Mouse (Mus musculus) right cerebral cortex, postnatal 10 days (tissue): Measurements from ENCODE around the gene Srms.
"Not testable (repeated sequence)": the region's sequence is repeated elsewhere in the genome, so short reads cannot be mapped to it uniquely, and the experiment has no call there.

Source experiments
- DNase-seq, 2 experiments: peaks; one replicate each; pipeline ENCODE4 v3.0.0; 2021; ENCODE audit warnings: low spot score in 2 of 2

Gene Srms

DNA sequence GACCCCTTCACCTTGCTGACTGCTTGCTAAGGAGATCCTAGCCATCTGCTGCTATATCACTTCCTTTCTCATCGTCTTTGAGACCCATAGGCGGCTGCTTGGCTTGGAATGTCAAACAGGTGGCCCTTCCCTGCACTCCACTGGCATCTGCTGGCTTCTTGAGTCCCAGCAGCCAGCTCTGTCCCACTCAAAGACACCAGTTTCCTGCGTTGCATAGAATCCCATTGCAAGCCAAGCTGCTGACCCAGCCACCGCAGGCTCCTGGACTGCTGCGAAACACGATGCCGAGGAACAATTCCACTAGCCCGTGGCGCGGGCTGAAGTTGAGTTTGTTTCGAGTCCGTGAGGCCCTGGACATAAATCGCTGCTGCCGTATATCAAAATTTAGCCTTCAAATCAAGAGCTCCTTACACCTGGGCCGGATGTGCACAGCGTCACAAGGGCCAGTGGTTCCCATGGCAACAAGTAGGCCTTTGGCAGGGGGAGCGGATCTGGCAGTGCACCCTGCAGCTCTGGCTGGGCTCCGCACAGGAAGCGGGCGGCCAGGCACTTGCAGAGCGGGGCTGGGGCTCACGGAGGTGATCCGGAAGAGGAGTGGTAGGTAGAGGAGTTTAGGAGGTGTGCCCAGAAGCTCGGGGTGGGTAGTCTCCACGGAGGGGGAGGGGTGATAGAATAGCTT is 6.7 kb upstream of the Srms start, which contains the start of gene Fndc11:
TSS of gene Fndc11 (plus strand) at position 476 of the 679 bp plus-strand sequence.
- peak; percentile 68 to 72 for DNase-seq

DNA sequence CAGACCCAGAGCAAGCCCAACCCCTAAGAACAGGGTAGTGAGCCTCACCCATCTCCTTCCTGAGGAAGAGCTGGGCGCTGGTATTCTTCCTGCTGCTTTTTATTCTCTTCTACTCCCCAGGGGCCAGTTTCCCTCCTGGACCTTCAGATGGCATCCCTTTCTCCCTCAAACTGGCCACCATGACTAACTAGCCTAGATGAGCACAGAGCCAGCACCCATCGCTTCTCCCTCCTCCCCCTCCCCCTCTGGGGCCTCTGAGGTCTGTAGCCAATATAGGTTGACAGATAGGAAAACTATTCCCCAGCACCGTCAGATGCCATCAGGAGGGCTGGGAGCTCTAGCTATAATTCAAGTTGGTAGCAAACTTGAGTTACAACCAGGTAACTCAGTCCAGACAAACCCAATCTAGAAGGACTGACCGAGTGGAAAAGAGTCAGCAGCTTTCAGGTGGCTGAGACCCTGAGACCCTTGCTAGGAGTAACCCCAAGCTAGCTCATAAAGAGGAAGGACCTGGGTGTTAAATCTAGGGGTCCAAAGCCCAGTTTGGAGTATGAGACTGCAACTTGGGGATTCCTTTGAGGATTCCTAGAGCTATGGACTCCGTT is 6.0 kb upstream of the Srms start:
- DNase-seq: no peak

GRCm38 (mm10) chr2:181216037-181216436 is 3.1 kb upstream of the Srms start:
- no peak for DNase-seq

DNA sequence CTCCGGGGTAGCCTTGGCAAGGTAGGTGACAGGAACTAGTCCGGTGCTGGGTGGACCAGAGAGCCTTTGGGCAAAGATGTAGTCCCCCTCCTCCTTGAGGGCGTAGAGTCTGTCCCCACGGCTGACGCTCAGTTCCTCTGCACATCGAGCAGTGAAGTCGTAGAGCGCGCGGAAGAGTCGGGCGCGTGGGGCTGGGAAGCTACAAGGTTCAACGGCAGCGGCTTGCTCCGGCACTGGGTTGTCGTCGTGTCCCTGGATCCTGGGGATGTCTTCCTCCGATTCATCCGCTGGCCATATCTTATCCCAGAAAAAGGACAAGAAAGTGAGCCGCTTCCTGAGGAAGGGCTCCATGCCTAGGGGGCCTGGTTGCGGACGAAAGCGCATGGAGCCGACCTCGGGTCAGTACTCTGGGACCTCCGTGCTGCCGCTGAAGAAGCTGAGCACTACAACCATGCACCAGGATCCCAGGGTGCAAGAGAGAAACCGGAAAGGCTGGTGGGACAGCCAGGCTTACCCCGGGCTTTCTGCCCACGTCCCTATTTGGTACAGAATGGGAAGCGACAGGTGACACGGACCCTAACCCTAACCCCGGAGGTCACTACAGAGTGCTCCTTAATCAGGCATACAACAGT is 480 bp downstream of the Srms start:
- DNase-seq: no peak

GRCm38 (mm10) chr2:181206118-181206517 is 6.9 kb downstream of the Srms start:
- DNase-seq: no peak

DNA sequence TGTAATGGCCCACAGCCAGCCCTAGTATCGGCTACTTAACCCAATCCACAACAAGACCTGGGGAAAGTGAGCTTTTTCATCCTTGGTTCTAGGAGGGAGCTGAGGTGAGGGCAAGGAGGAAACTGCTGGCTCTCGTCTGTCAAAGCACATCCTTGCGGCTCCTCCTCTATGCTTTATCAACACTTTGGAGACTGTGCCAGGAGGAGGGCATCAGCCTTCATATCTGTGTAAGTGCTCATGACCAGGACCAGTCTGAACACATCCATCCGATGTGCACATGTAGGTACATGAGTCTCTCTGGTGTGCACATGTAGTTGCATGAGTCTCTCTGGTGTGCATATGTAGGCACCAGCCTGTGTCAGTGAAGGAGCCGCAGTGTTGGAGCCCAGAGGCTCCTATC is 7.3 kb downstream of the Srms start:
- DNase-seq: no peak

DNA sequence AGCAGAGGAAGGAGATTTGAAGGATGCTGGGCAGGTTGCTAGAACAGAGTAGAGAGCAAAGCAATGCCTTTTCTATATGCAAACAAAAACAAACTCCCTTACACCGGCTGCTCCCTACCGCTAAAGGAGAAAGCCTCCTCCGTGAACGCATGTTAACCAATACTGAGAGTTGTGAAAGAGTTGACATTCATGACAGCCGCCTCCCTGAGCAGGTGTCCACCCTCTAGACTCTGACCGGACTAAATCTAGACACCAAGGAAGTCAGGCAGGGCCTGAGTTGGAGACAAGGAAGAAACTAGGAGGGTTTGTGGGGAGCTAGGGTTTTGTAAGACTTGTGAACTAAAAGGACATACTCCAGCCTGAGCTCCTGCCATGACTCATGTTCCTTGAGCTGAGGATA is 10.1 kb downstream of the Srms start:
- no peak for DNase-seq

GRCm38 (mm10) chr2:181202422-181202821 is 10.6 kb downstream of the Srms start, which contains the start of gene Ptk6:
Gene Ptk6 (minus strand): TSS chr2:181202789.
- DNase-seq: no peak

DNA sequence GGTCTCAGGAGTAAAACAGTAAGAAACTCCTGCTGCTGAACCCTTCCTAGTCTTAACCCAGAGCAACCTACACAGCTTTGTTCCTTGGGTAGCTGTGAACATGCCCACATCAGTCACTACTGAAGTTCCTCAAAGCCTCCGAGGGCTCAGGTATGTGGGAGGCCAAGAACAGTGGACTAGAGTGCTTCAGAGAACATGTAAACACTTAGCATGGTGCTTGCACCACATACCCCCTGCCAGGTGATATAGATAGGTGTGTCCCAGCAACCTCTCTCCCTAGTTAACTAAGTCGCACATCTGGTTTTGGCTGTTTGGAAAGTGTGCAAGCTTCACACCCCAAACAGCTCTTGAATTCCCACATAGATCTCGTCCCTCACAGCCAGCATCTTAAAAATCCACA is 11.4 kb downstream of the Srms start:
- DNase-seq: no peak

GRCm38 (mm10) chr2:181196628-181197300 is 16.2 kb downstream of the Srms start:
- no peak for DNase-seq

DNA sequence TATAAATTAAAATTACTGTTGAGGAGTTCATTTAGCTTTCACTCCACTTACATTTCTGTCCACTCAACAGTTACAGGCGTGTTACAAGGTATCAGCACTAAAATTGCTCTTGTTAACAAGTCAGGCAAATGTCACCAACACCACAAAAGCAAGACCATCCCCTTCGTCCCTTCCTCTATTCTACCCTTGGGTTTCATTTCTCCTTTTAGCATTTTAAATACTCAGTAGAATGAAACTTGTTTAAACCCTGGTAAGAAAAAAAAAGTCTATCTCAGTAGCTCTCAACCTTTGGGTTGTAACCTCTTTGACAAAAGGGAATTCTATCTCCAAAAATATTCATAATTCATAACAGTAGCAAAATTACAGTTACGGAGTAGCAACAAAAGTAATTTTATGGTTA is 19.9 kb downstream of the Srms start:
- DNase-seq: no peak

GRCm38 (mm10) chr2:181191936-181192335 is 21.0 kb downstream of the Srms start:
- DNase-seq: no peak

- not testable (repeated sequence) for DNase-seq
Measured at GRCm38 (mm10) chr2:181191385-181191784, 21.6 kb downstream of the Srms start.

- DNase-seq: no peak
Measured at GRCm38 (mm10) chr2:181189321-181189720, 23.7 kb downstream of the Srms start.

- no peak for DNase-seq
Measured at GRCm38 (mm10) chr2:181188681-181189080, 24.3 kb downstream of the Srms start.

DNA sequence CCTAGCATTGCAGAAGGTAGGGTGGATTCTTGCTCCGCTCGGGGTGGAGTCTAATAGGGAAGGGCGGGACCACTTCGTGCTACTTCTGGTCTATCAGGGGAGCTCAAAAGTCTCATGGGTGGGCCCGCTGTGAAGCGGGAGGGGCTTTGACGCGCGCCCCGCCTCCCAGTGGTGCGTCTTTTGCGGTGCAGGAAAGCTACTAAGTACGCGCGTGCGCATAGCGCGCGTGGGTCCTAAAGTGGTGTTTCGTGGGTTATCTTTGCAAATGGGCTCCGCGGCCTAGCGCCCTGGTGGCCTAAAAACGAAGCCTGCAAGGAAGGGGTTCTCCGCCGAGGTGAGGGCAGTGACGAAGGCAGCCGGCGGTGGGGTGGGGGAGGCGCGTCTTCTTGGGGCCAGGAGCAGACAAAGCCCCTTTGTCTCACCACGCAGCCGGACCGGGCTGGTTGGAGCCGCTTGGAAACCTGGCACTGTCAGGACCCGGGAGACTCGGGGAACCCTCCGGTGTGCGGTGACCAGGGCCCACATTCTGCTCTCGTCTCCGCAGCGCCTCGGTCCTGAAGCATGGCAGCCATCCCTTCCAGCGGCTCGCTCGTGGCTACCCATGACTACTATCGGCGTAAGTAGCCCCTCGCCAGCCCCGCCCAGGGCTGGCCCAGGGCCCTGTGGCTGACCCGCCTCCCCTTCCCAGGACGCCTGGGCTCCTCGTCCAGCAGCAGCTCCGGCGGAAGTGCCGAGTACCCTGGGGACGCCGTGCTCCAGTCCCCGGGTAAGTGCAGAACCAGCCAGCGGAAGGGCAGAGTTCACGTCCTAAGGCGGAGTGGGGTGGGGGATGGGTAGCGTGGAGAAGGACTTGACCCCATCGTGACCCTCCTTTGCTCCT is 25.6 kb downstream of the Srms start, which contains the start of gene Ppdpf:
TSS of gene Ppdpf (plus strand) at position 127 of the 880 bp plus-strand sequence.
- DNase-seq: peak; percentile 95 to 96

- DNase-seq: peak; percentile 91 to 93
Measured at GRCm38 (mm10) chr2:181186635-181187034, 26.4 kb downstream of the Srms start.

DNA sequence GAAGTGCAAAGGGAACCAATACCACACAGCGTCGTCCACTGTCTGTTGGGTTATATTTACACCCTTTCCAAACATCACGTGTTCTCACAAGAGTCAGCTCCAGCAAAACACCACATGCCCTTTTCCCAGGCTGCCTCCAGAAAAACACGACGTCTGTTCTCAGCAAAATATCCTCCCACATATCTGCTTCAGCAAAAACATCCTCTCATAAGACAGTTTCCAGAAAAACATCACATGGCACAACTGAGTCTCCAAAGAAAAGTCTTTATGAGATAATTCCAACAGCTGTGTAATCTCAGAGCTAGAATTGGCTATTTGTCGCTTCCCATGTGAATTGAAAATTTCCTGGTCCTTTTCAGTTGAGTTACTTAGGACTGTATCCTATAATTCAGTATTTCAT is 32.1 kb downstream of the Srms start:
- no peak for DNase-seq

GRCm38 (mm10) chr2:181178471-181178870 is 34.5 kb downstream of the Srms start:
- no peak for DNase-seq

- DNase-seq: no peak
Measured at GRCm38 (mm10) chr2:181178015-181178414, 35.0 kb downstream of the Srms start.

GRCm38 (mm10) chr2:181174646-181175045 is 38.3 kb downstream of the Srms start:
- DNase-seq: no peak
